Mouse (Mus musculus): ENCODE results near the gene Gm28308.

DNA sequence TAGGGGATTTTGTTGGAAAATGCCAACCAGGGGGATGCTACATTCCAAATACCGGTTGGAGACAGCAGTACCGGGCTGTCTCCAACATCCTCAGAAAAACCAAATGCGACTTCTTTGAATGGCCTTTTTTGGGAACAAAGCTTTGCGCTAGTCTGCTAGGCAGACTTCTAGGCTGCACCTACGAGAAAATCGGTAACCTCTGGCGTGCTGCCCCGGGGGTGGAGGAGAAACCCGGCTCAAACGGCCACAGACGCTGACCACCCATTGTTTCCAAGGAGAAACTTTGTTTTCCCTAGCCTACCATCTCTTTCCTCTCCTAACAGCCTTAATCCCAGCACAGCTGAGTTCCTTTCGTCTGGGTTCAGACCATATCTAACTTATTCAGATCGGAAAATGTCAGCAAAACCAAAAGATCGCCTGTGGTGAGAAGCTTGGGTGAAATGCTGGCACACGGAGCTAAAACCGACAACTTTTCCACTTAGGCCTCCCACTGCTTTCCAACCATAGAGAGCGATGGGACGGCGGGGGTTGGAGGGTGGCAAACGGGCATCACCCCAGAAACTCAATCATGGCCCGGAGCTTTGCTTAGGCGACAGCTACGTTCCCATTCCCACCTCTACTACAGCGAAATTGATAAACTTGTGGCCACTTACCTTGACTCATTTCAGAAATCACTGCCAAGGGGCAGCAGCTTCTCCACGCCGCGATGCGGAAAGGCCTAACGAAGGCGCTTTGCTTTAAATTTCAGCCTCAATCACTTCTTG is 26.7 kb upstream of the Gm28308 start:
- no peak for TF ChIP-seq GATA1 (IDR thresholded peaks at IDR 0.05; ENCODE audit: borderline replicate concordance, low read length)
- TF ChIP-seq FLI1 (IDR thresholded peaks at IDR 0.05; ENCODE audit: low read length) = no peak
